Mouse (Mus musculus) embryonic facial prominence, embryonic 14.5 days (tissue): ENCODE data around the gene Golt1b. TPM values are rescaled to one million over a fixed set of nuclear protein-coding genes. Genes with fewer than 3 reads are reported as not detected.
"Not testable (repeated sequence)": the region's sequence is repeated elsewhere in the genome, so short reads cannot be mapped to it uniquely, and the experiment has no call there.

Experiments used
- ATAC-seq: fragments of 200-750 bp; cut with Nextera tagmentation; 2 replicates; pipeline ENCODE4 v1.8.0; 2017; ENCODE audit warnings: low read depth, moderate number of reproducible peaks, moderate TSS enrichment
- DNase-seq: peaks from one replicate; pipeline ENCODE4 v3.0.0-alpha.2; 2015; ENCODE audit warnings: low spot score
- H3K27ac ChIP-seq: fragments of 300-500 bp; sonication (generic); replicated peaks from 2 replicates; pipeline ENCODE4 v1.5.1; 2014; ENCODE audit warnings: low read depth, mild to moderate bottlenecking, low read length, moderate library complexity
- H3K27me3 ChIP-seq: fragments of 300-500 bp; sonication (generic); replicated peaks from 2 replicates; pipeline ENCODE4 v1.6.1; 2014; ENCODE audit warnings: low read length; ENCODE audit not compliant: control insufficient read depth, insufficient read depth
- H3K36me3 ChIP-seq: fragments of 300-500 bp; sonication (generic); 2 replicates; pipeline ENCODE4 v1.6.1; 2014; ENCODE audit warnings: low read length, mixed read lengths; ENCODE audit not compliant: control insufficient read depth, insufficient read depth
- H3K4me1 ChIP-seq: fragments of 300-500 bp; sonication (generic); 2 replicates; pipeline ENCODE4 v1.6.1; 2014; ENCODE audit warnings: antibody characterized with exemption, low read length; ENCODE audit not compliant: control insufficient read depth, insufficient read depth
- H3K4me2 ChIP-seq: fragments of 300-500 bp; sonication (generic); 2 replicates; pipeline ENCODE4 v1.6.1; 2014; ENCODE audit warnings: low read depth, mild to moderate bottlenecking, low read length, moderate library complexity, mixed read lengths
- H3K4me3 ChIP-seq: fragments of 300-500 bp; sonication (generic); 2 replicates; pipeline ENCODE4 v1.5.1; 2014; ENCODE audit warnings: low read depth, mild to moderate bottlenecking, low read length
- H3K9ac ChIP-seq: fragments of 300-500 bp; sonication (generic); 2 replicates; pipeline ENCODE4 v1.6.1; 2014; ENCODE audit warnings: low read depth, mild to moderate bottlenecking, low read length, moderate library complexity, mixed read lengths
- H3K9me3 ChIP-seq: fragments of 300-500 bp; sonication (generic); 2 replicates; pipeline ENCODE4 v1.6.1; 2016; ENCODE audit warnings: low read length; ENCODE audit not compliant: control insufficient read depth
- WGBS: fragments of 180-500 bp; shearing (Covaris S2); extraction: QIAGEN DNeasy Blood & Tissue Kit; methylation state at CpG from one replicate; pipeline ENCODE4 v1.1.7; 2014; 5-methylcytosine and 5-hydroxymethylcytosine counted together
- polyA plus RNA-seq: library from polyadenylated mRNA; unstranded; fragments of >200 nt; fragmentation: Nextera tagmentation; extraction: Ambion mirVana; gene quantifications from 2 replicates; pipeline ENCODE4 v1.2.1, GENCODE M21; 2014

The Golt1b gene
- polyA plus RNA-seq, 1 experiment from 2014 or later: 133 TPM

DNA sequence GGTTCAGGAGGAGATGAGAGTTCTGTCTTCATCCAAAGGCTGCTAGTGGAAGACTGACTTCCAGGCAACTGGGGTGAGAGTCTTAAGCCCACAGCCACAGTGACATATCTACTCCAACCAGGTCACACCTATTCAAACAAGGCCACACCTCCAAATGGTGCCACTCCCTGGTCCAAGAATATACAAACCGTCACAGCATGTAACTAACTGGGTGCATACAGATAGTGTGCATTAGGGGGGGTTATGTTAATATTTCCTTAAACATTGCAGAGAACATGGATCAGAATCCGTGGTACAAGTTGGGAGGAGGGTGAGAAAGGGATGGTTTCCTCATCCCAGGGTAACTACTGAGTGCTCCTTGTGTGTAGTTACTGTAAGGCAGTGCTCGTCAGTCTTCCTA lies 34.9 kb upstream of the Golt1b start:
- ATAC-seq, H3K4me1 ChIP-seq, DNase-seq, H3K9me3 ChIP-seq, H3K27me3 ChIP-seq, H3K27ac ChIP-seq, H3K4me2 ChIP-seq, H3K4me3 ChIP-seq, H3K9ac ChIP-seq: not testable (repeated sequence)
- 88% methylated on average over 3 of the region's 3 CpGs for WGBS
- peaks cover 48% of the 10 kb centered on the region for H3K36me3 ChIP-seq

- H3K36me3 ChIP-seq: peaks cover 61% of the 10 kb centered on the region
- no peak overlapping the region for H3K27ac ChIP-seq
- ATAC-seq: no peak
- no peaks in the 10 kb centered on the region for H3K9me3 ChIP-seq
- WGBS: 53% methylated on average over 7 of the region's 7 CpGs
- H3K4me1 ChIP-seq: no peaks in the 10 kb centered on the region
- H3K4me2 ChIP-seq: no peak overlapping the region
- H3K27me3 ChIP-seq: no peaks in the 10 kb centered on the region
- H3K9ac ChIP-seq: no peak overlapping the region
- DNase-seq: no peak
- no peak overlapping the region for H3K4me3 ChIP-seq
These were observed 29.9 kb upstream of the Golt1b start for GRCm38 (mm10) chr6:142357106-142357505.

DNA sequence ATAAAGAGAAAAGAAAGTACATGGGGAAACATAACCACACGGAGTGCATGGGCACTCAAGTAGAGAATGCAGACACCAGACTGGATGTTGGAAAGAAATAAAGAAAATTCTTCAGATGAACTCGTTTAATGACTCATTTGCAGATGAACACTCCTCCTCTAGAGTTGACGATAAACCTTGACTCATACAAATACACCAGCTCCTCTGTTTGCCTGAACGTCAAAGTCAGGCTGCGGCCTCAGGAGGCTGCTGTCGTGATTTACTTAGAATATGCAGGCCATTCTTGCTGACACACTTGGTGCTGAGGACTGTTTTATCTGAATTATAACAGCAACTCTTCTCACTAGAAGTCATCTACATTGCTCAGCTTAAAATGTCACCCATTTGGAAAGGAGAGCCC lies 25.0 kb upstream of the Golt1b start:
- no peaks in the 10 kb centered on the region for H3K4me1 ChIP-seq
- no peak overlapping the region for H3K4me2 ChIP-seq
- H3K9ac ChIP-seq: no peak overlapping the region
- H3K9me3 ChIP-seq: no peaks in the 10 kb centered on the region
- 94% methylated on average over 6 of the region's 6 CpGs for WGBS
- no peak overlapping the region for H3K4me3 ChIP-seq
- H3K27me3 ChIP-seq: no peaks in the 10 kb centered on the region
- ATAC-seq (no peak), DNase-seq (no peak)
- H3K27ac ChIP-seq: no peak overlapping the region
- H3K36me3 ChIP-seq: peaks cover 70% of the 10 kb centered on the region

- no peaks in the 10 kb centered on the region for H3K4me1 ChIP-seq
- no peaks in the 10 kb centered on the region for H3K9me3 ChIP-seq
- 64% methylated on average over 9 of the region's 9 CpGs for WGBS
- H3K27ac ChIP-seq: no peak overlapping the region
- no peak overlapping the region for H3K4me3 ChIP-seq
- no peaks in the 10 kb centered on the region for H3K27me3 ChIP-seq
- no peak overlapping the region for H3K9ac ChIP-seq
- DNase-seq: peak; percentile 39
- peak; percentile 50; the same call in 1 of the 2 replicates for ATAC-seq
- H3K36me3 ChIP-seq: peaks cover 78% of the 10 kb centered on the region
- no peak overlapping the region for H3K4me2 ChIP-seq
These were observed 23.9 kb upstream of the Golt1b start for GRCm38 (mm10) chr6:142363019-142363576.

DNA sequence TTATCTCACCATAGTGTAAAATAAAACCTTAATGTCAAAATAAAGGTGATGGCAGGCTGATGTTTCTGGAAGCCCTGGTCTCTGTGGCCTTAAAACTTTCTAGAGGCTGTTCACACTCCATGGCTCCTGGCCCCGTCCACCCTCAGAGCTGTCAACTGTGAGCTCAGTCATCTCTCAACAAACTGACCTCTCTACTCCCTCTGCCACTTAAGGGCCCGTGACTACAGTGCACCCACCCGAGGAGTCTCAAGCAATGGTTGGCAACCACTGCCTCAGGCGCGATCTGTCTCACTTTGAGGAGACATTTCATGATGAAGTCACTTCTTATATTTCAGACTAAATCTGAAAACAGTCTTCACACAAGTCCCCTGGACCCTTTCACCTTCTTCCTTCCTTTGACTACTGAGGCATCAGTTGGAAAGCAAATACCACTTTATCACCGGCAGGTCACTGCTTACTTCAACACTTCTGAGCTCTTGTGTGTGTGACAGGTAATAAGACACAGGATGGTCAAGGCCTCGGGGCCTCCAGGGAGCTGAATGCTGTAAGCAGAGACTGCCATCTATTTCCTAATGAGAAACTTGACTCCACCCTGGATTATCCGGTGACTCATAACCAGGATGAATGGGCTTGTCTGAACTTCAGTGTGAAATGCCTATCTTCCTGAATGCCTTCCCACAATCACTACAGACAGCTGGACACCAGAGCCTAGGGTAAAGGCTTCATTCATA lies 21.1 kb upstream of the Golt1b start:
- Histone ChIP-seq H3K9ac (no peak overlapping the region), H3K36me3 (peaks cover 58% of the 10 kb centered on the region), H3K27me3 (no peaks in the 10 kb centered on the region), H3K4me1 (no peaks in the 10 kb centered on the region), H3K4me3 (no peak overlapping the region), H3K4me2 (no peak overlapping the region), H3K27ac (no peak overlapping the region), H3K9me3 (no peaks in the 10 kb centered on the region)
- ATAC-seq (no peak), DNase-seq (peak; percentile 11)
- 78% methylated on average over 8 of the region's 8 CpGs for WGBS

GRCm38 (mm10) chr6:142366473-142367018 lies 20.5 kb upstream of the Golt1b start:
- 91% methylated on average over 10 of the region's 10 CpGs for WGBS
- H3K27me3 ChIP-seq: no peaks in the 10 kb centered on the region
- no peaks in the 10 kb centered on the region for H3K9me3 ChIP-seq
- no peak for ATAC-seq
- H3K4me3 ChIP-seq: no peak overlapping the region
- DNase-seq: no peak
- no peaks in the 10 kb centered on the region for H3K4me1 ChIP-seq
- no peak overlapping the region for H3K9ac ChIP-seq
- peaks cover 57% of the 10 kb centered on the region for H3K36me3 ChIP-seq
- H3K27ac ChIP-seq: no peak overlapping the region
- no peak overlapping the region for H3K4me2 ChIP-seq

GRCm38 (mm10) chr6:142367565-142367964 lies 19.5 kb upstream of the Golt1b start:
- no peak for ATAC-seq

DNA sequence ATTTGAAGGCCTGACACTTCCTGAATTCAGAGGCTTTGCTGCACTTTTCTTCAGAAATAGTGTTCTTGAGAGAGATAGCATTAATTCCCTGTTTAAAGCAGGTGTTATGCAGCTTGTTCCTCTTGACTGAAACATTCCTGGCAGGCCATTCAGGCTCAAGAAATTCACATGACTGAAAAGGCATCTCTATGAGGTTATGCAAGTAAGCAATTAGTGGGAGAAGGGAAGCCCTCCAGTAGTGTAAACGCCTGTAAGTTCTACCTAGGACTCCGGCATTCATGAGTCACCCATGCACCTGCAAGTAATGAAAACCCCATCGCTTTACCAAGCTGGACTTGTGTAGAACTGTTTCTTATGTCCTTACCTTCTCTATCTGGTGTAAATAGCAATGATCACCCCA lies 17.5 kb upstream of the Golt1b start:
- no peak overlapping the region for H3K4me2 ChIP-seq
- no peak overlapping the region for H3K9ac ChIP-seq
- no peaks in the 10 kb centered on the region for H3K9me3 ChIP-seq
- H3K27me3 ChIP-seq: no peaks in the 10 kb centered on the region
- no peaks in the 10 kb centered on the region for H3K4me1 ChIP-seq
- ATAC-seq (no peak), DNase-seq (no peak)
- H3K4me3 ChIP-seq: no peak overlapping the region
- peaks cover 55% of the 10 kb centered on the region for H3K36me3 ChIP-seq
- no peak overlapping the region for H3K27ac ChIP-seq
- 87% methylated on average over 3 of the region's 3 CpGs for WGBS

More at GRCm38 (mm10) chr6:142367565-142367964, 19.5 kb upstream of the Golt1b start:
- H3K9ac ChIP-seq: no peak overlapping the region
- H3K4me1 ChIP-seq: no peaks in the 10 kb centered on the region
- no peak for DNase-seq
- WGBS: 79% methylated on average over 3 of the region's 3 CpGs
- H3K27me3 ChIP-seq: no peaks in the 10 kb centered on the region
- peaks cover 55% of the 10 kb centered on the region for H3K36me3 ChIP-seq
- no peaks in the 10 kb centered on the region for H3K9me3 ChIP-seq
- no peak overlapping the region for H3K4me2 ChIP-seq
- no peak overlapping the region for H3K27ac ChIP-seq
- no peak overlapping the region for H3K4me3 ChIP-seq
